Mouse (Mus musculus): ENCODE measurements around the gene Kyat1. TPM values are rescaled to one million over a fixed set of nuclear protein-coding genes. Genes with fewer than 3 reads are reported as not detected.
"Not testable (repeated sequence)": the region's sequence is repeated elsewhere in the genome, so short reads cannot be mapped to it uniquely, and the experiment has no call there.

Gene Kyat1
- total RNA-seq, 1 experiment, result 5.2 TPM

DNA sequence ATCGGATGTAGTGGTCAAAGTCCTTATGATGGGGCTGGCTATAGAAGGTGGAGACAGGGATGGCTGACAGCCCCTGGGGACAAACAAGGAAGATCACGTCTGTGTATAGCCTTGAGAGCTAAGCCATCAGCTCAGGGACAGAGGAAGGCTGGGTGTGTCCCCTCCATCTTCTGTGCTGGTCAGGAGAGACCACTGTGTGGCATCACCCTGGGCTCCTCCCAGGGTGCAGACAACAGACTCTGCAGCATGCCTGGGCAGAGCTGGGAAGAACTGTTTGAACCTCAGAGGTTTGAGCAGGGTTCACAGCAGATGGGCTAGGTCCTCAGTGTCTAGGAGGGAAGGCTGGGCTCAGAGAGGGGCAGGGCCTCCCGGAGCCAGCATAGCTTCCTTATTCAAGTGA, 20.0 kb downstream of the Kyat1 start:
- Histone ChIP-seq H3K9ac (ENCODE audit: insufficient read depth, low read depth, low read length, poor library complexity, severe bottlenecking) (no peak overlapping the region), H3K9me3 (ENCODE audit: control insufficient read depth, insufficient read depth, low read depth, low read length) (no peaks in the 10 kb centered on the region; the same call in 1 of the 2 replicates), H3K4me1 (ENCODE audit: control insufficient read depth in 2 of 2, insufficient read depth in 2 of 2, low read length in 2 of 2, poor library complexity in 1 of 2) (no peaks in the 10 kb centered on the region), H3K36me3 (ENCODE audit: control insufficient read depth, insufficient read depth, low read length, poor library complexity, severe bottlenecking) (no peaks in the 10 kb centered on the region), H3K4me3 (ENCODE audit: insufficient read depth in 1 of 2, low read depth in 1 of 2, low read length in 2 of 2, poor library complexity in 1 of 2, severe bottlenecking in 1 of 2) (no peak overlapping the region), H3K27ac (ENCODE audit: insufficient read depth, low read depth, low read length, poor library complexity, severe bottlenecking) (no peak overlapping the region)
- no peak for TF ChIP-seq ZNF384 (IDR thresholded peaks at IDR 0.05; ENCODE audit: low read depth, low read length)
- no peak for TF ChIP-seq CHD2 (IDR thresholded peaks at IDR 0.05; ENCODE audit: low read depth, low read length)
- TF ChIP-seq ZC3H11A (IDR thresholded peaks at IDR 0.05; ENCODE audit: borderline replicate concordance, low read depth, low read length), result no peak
- TF ChIP-seq MAFK (IDR thresholded peaks at IDR 0.05; ENCODE audit: insufficient read depth, low read depth, low read length), result no peak
- no peak for TF ChIP-seq HCFC1 (IDR thresholded peaks at IDR 0.05; ENCODE audit: borderline replicate concordance, insufficient read depth, low read length)
- in situ Hi-C loops (cut with MboI; ENCODE audit: low sequenced_read_pairs in 2 of 2, unreplicated experiment in 2 of 2), result no loop called here
- DNase-seq (ENCODE audit: low read depth, low spot score), result no peak

DNA sequence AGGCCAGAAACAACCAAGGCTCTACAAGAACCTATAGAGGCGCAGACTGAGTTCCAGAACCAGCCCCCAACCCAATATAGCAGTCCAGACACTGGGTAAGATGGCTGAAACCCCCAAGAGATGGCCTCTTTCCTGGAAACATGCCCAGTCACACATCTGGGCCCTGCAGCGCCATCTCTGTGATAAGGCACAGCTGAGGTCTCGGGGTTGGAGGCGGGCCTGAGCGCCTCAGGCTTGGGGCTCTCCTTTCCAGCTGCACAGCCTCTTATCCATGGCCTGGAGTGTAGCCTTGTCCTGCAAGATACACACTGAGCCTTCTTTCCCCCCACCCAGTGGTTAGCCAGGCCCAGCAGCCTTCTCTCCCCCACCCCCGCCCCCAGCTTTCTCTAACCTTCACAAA, 20.4 kb downstream of the Kyat1 start:
- DNase-seq (ENCODE audit: low read depth, low spot score), result no peak
- H3K9ac ChIP-seq (ENCODE audit: insufficient read depth, low read depth, low read length, poor library complexity, severe bottlenecking), result no peak overlapping the region
- in situ Hi-C loops (cut with MboI; ENCODE audit: low sequenced_read_pairs in 2 of 2, unreplicated experiment in 2 of 2), result no loop called here
- no peaks in the 10 kb centered on the region for H3K4me1 ChIP-seq (ENCODE audit: control insufficient read depth in 2 of 2, insufficient read depth in 2 of 2, low read length in 2 of 2, poor library complexity in 1 of 2)
- H3K27ac ChIP-seq (ENCODE audit: insufficient read depth, low read depth, low read length, poor library complexity, severe bottlenecking), result no peak overlapping the region
- no peaks in the 10 kb centered on the region; the same call in 1 of the 2 replicates for H3K9me3 ChIP-seq (ENCODE audit: control insufficient read depth, insufficient read depth, low read depth, low read length)
- H3K4me3 ChIP-seq (ENCODE audit: insufficient read depth in 1 of 2, low read depth in 1 of 2, low read length in 2 of 2, poor library complexity in 1 of 2, severe bottlenecking in 1 of 2), result no peak overlapping the region
- no peaks in the 10 kb centered on the region for H3K36me3 ChIP-seq (ENCODE audit: control insufficient read depth, insufficient read depth, low read length, poor library complexity, severe bottlenecking)
- TF ChIP-seq ZNF384 (IDR thresholded peaks at IDR 0.05; ENCODE audit: low read depth, low read length), result no peak
- no peak for TF ChIP-seq HCFC1 (IDR thresholded peaks at IDR 0.05; ENCODE audit: borderline replicate concordance, insufficient read depth, low read length)
- TF ChIP-seq ZC3H11A (IDR thresholded peaks at IDR 0.05; ENCODE audit: borderline replicate concordance, low read depth, low read length), result no peak
- TF ChIP-seq MAFK (IDR thresholded peaks at IDR 0.05; ENCODE audit: insufficient read depth, low read depth, low read length), result no peak
- no peak for TF ChIP-seq CHD2 (IDR thresholded peaks at IDR 0.05; ENCODE audit: low read depth, low read length)

GRCm38 (mm10) chr2:30183721-30184120, 21.9 kb downstream of the Kyat1 start:
- H3K36me3 ChIP-seq (ENCODE audit: control insufficient read depth, insufficient read depth, low read length, poor library complexity, severe bottlenecking), result no peaks in the 10 kb centered on the region
- no peaks in the 10 kb centered on the region; the same call in 1 of the 2 replicates for H3K9me3 ChIP-seq (ENCODE audit: control insufficient read depth, insufficient read depth, low read depth, low read length)
- no peak overlapping the region for H3K27ac ChIP-seq (ENCODE audit: insufficient read depth, low read depth, low read length, poor library complexity, severe bottlenecking)
- H3K9ac ChIP-seq (ENCODE audit: insufficient read depth, low read depth, low read length, poor library complexity, severe bottlenecking), result no peak overlapping the region
- TF ChIP-seq MAFK (IDR thresholded peaks at IDR 0.05; ENCODE audit: insufficient read depth, low read depth, low read length) (no peak), HCFC1 (IDR thresholded peaks at IDR 0.05; ENCODE audit: borderline replicate concordance, insufficient read depth, low read length) (no peak), CHD2 (IDR thresholded peaks at IDR 0.05; ENCODE audit: low read depth, low read length) (no peak), ZNF384 (IDR thresholded peaks at IDR 0.05; ENCODE audit: low read depth, low read length) (no peak), ZC3H11A (IDR thresholded peaks at IDR 0.05; ENCODE audit: borderline replicate concordance, low read depth, low read length) (no peak)
- H3K4me1 ChIP-seq (ENCODE audit: control insufficient read depth in 2 of 2, insufficient read depth in 2 of 2, low read length in 2 of 2, poor library complexity in 1 of 2), result no peaks in the 10 kb centered on the region
- no peak for DNase-seq (ENCODE audit: low read depth, low spot score)
- H3K4me3 ChIP-seq (ENCODE audit: insufficient read depth in 1 of 2, low read depth in 1 of 2, low read length in 2 of 2, poor library complexity in 1 of 2, severe bottlenecking in 1 of 2), result no peak overlapping the region
- in situ Hi-C loops (cut with MboI; ENCODE audit: low sequenced_read_pairs in 2 of 2, unreplicated experiment in 2 of 2), result no loop called here

GRCm38 (mm10) chr2:30182424-30182823, 23.2 kb downstream of the Kyat1 start:
- no peaks in the 10 kb centered on the region for H3K9me3 ChIP-seq (ENCODE audit: control insufficient read depth, insufficient read depth, low read depth, low read length)
- H3K9ac ChIP-seq (ENCODE audit: insufficient read depth, low read depth, low read length, poor library complexity, severe bottlenecking), result no peak overlapping the region
- H3K36me3 ChIP-seq (ENCODE audit: control insufficient read depth, insufficient read depth, low read length, poor library complexity, severe bottlenecking), result no peaks in the 10 kb centered on the region
- no peaks in the 10 kb centered on the region for H3K4me1 ChIP-seq (ENCODE audit: control insufficient read depth in 2 of 2, insufficient read depth in 2 of 2, low read length in 2 of 2, poor library complexity in 1 of 2)
- in situ Hi-C loops (cut with MboI; ENCODE audit: low sequenced_read_pairs in 2 of 2, unreplicated experiment in 2 of 2), result no loop called here
- TF ChIP-seq MAFK (IDR thresholded peaks at IDR 0.05; ENCODE audit: insufficient read depth, low read depth, low read length) (no peak), ZNF384 (IDR thresholded peaks at IDR 0.05; ENCODE audit: low read depth, low read length) (no peak), ZC3H11A (IDR thresholded peaks at IDR 0.05; ENCODE audit: borderline replicate concordance, low read depth, low read length) (no peak), HCFC1 (IDR thresholded peaks at IDR 0.05; ENCODE audit: borderline replicate concordance, insufficient read depth, low read length) (no peak), CHD2 (IDR thresholded peaks at IDR 0.05; ENCODE audit: low read depth, low read length) (no peak)
- no peak overlapping the region for H3K27ac ChIP-seq (ENCODE audit: insufficient read depth, low read depth, low read length, poor library complexity, severe bottlenecking)
- no peak for DNase-seq (ENCODE audit: low read depth, low spot score)
- H3K4me3 ChIP-seq (ENCODE audit: insufficient read depth in 1 of 2, low read depth in 1 of 2, low read length in 2 of 2, poor library complexity in 1 of 2, severe bottlenecking in 1 of 2), result no peak overlapping the region

- peaks cover 32% of the 10 kb centered on the region for H3K36me3 ChIP-seq (ENCODE audit: control insufficient read depth, insufficient read depth, low read length, poor library complexity, severe bottlenecking)
- H3K9ac ChIP-seq (ENCODE audit: insufficient read depth, low read depth, low read length, poor library complexity, severe bottlenecking); DNase-seq (ENCODE audit: low read depth, low spot score); H3K9me3 ChIP-seq (ENCODE audit: control insufficient read depth, insufficient read depth, low read depth, low read length); H3K4me1 ChIP-seq (ENCODE audit: control insufficient read depth in 2 of 2, insufficient read depth in 2 of 2, low read length in 2 of 2, poor library complexity in 1 of 2); H3K4me3 ChIP-seq (ENCODE audit: insufficient read depth in 1 of 2, low read depth in 1 of 2, low read length in 2 of 2, poor library complexity in 1 of 2, severe bottlenecking in 1 of 2); in situ Hi-C loops (cut with MboI; ENCODE audit: low sequenced_read_pairs in 2 of 2, unreplicated experiment in 2 of 2); H3K27ac ChIP-seq (ENCODE audit: insufficient read depth, low read depth, low read length, poor library complexity, severe bottlenecking): not testable (repeated sequence)
Measured at GRCm38 (mm10) chr2:30178711-30179110, 26.9 kb downstream of the Kyat1 start.
